Mouse (Mus musculus): ENCODE measurements around the gene Grik5. TPM values are rescaled to one million over a fixed set of nuclear protein-coding genes. Genes with fewer than 3 reads are reported as not detected.

The Grik5 gene
- polyA plus RNA-seq, 1 experiment from 2014 or later, result 12.5 TPM

DNA sequence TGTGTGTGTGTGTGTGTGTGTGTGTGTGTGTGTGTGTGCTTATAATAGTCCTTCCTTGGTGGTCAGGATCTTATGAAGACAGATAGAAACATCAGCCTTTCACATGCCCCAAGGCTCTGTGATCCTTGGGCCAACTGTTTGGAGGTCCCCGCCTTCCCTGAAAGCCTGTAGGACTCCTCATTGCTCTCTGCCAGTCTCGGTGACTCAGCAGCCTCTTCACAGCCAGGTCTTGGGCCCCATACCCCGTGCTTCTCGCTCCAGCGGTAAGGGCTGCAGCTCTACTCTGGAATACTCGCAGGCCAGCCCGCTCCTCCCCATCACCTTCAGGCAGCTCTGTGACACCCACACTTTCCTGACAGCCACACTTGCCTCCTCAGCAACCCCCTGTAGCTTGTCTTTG, 45.7 kb downstream of the Grik5 start:
- Histone ChIP-seq H3K27me3 (replicated peaks; ENCODE audit: control insufficient read depth, insufficient read depth, low read length) (no peaks in the 10 kb centered on the region), H3K4me1 (ENCODE audit: control insufficient read depth, insufficient read depth, low read depth, low read length) (no peaks in the 10 kb centered on the region; the same call in 1 of the 2 replicates), H3K27ac (ENCODE audit: low read depth, low read length) (no peak overlapping the region), H3K4me3 (ENCODE audit: low read length) (no peak overlapping the region), H3K4me2 (ENCODE audit: low read length) (no peak overlapping the region), H3K9me3 (ENCODE audit: control insufficient read depth, low read length) (no peaks in the 10 kb centered on the region), H3K36me3 (ENCODE audit: control insufficient read depth, insufficient read depth, low read length) (peaks cover 28% of the 10 kb centered on the region), H3K9ac (ENCODE audit: low read depth, low read length) (no peak overlapping the region)
- 74% methylated on average over 7 of the region's 7 CpGs for WGBS
- no peak for ATAC-seq

DNA sequence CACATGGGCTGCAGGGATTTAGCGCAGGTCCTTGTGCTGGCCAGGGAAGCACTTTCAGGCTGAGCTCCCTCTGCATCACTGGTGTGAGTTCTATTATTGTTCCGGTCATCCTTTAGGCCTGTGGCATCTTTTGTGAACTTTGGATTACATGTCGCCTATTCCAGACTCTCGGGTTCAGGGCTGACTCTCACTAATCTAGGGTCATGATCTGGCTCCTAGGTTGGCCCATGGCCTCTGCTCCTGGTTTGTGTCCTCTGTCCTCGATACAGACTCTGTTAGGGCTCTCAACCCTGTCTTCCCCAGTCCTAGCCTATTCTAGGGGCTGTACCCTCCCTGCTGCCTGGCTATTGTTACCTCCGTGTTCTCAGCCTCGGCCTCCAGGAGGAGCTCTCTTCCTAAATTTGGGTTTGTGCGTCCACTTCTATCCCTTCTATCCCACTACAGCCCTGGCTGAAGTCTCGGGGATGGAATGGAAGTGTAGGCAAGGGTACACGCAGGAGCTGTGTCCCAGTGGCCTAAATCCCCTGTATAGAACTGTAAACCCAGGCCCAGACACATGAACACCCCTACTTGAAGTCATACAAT, 46.2 kb downstream of the Grik5 start:
- no peak overlapping the region for H3K4me2 ChIP-seq (ENCODE audit: low read length)
- H3K36me3 ChIP-seq (ENCODE audit: control insufficient read depth, insufficient read depth, low read length), result peaks cover 33% of the 10 kb centered on the region
- no peak for ATAC-seq
- H3K4me3 ChIP-seq (ENCODE audit: low read length), result no peak overlapping the region
- H3K27ac ChIP-seq (ENCODE audit: low read depth, low read length), result no peak overlapping the region
- no peak overlapping the region for H3K9ac ChIP-seq (ENCODE audit: low read depth, low read length)
- no peaks in the 10 kb centered on the region; the same call in 1 of the 2 replicates for H3K4me1 ChIP-seq (ENCODE audit: control insufficient read depth, insufficient read depth, low read depth, low read length)
- WGBS, result 57% methylated on average over 10 of the region's 10 CpGs
- H3K27me3 ChIP-seq (replicated peaks; ENCODE audit: control insufficient read depth, insufficient read depth, low read length), result no peaks in the 10 kb centered on the region
- no peaks in the 10 kb centered on the region for H3K9me3 ChIP-seq (ENCODE audit: control insufficient read depth, low read length)

DNA sequence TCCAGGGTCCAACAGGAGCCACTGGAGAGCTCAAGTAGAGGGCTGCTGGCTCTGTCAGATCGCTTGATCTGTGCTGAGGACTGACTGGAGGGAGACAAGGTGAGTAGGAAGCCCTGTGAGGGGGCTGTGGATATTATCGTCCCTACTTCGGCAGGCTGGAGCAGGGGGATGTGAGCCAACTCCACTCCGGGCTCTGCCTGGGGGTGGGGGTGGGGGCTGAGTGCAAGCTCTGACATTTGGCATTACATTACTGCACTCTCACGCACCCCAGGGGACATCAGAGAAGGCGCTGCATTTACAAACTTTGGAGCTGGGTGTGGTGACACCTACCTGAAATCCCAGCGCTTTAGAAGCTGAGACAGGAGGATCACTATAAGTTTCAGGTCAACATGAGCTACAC, 60.6 kb downstream of the Grik5 start:
- no peak overlapping the region for H3K27ac ChIP-seq (ENCODE audit: low read depth, low read length)
- H3K9ac ChIP-seq (ENCODE audit: low read depth, low read length), result no peak overlapping the region
- H3K36me3 ChIP-seq (ENCODE audit: control insufficient read depth, insufficient read depth, low read length), result peaks cover 28% of the 10 kb centered on the region
- no peak overlapping the region for H3K4me3 ChIP-seq (ENCODE audit: low read length)
- no peak overlapping the region for H3K4me2 ChIP-seq (ENCODE audit: low read length)
- WGBS, result 82% methylated on average over 7 of the region's 7 CpGs
- peaks cover 38% of the 10 kb centered on the region for H3K4me1 ChIP-seq (ENCODE audit: control insufficient read depth, insufficient read depth, low read depth, low read length)
- no peaks in the 10 kb centered on the region for H3K27me3 ChIP-seq (replicated peaks; ENCODE audit: control insufficient read depth, insufficient read depth, low read length)
- ATAC-seq, result no peak
- no peaks in the 10 kb centered on the region for H3K9me3 ChIP-seq (ENCODE audit: control insufficient read depth, low read length)

DNA sequence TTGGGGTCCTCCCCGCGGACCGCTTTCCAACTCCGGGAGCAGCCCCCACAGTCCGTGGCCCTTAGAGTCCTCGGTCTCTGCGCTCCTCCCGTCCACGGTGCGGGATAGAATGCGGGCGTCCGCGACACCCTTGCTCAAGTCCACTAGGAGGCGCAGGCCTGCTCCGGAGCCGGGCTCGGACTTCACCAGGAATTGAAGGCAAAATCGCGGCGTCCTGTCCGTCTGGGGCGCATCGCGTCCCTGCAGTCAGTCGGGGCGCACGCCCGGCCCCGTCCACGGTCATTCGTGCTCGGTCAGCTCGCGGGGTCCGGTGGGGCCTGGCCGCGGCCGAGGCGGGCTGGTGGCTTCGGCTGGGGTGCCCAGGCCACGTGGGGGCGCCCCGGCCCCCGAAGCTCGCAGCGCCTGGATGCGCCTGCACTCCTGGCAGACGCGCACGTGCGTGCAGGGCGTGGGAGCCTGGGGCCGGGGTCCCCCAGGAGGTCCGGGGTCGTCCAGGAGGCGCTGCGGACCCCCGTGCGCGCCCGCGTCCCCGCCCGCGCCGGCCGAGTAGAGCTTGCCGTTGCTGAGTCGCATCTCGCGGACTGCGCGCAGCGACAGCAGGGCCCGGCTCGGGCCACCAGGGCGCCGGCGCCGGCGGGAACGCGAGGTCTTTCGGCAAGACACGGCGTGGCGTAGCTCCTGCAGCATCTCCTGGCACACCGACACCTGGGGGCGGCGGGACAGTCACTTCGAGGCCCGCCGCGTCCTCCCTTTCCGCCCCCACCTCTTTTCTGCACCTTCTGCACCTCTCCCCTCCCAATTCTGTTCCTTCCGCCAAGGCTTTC, 61.8 kb downstream of the Grik5 start:
- WGBS, result 2% methylated on average over 88 of the region's 97 CpGs
- ATAC-seq, result no peak
- H3K4me1 ChIP-seq (ENCODE audit: control insufficient read depth, insufficient read depth, low read depth, low read length), result peaks cover 45% of the 10 kb centered on the region

DNA sequence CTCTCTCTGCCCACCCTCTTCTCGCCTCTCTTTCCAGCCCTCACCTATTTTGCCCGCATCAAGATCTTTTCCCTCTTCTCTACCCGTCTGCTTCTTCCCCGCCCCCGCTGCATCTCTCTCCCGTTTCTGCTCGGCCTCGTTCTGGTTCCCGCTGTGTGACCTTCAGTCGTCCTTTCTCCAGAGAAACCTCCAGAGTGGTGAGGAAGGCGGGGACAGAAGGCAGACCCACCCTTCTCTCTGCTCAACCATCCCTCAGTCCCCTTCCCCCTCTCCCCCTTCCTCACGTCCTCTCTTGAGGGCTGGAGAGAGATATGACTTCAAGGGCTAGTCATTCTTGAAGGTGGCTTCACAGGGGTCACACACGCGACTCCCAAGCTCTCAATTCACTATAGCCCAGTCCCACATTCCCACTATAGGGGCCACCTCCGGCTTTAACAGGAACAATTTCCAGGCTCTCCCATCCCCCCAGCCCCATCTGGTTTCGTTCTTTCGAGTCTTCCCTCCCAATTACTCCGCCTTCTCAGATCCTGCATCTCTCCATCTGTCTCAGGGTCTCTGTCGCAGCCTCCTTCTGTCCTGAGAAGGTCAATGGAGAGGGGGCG, 62.9 kb downstream of the Grik5 start:
- H3K9ac ChIP-seq (ENCODE audit: low read depth, low read length), result peak overlapping the region; percentile 64
- peak overlapping the region; percentile 33 for H3K4me3 ChIP-seq (ENCODE audit: low read length)
- peaks cover 13% of the 10 kb centered on the region; the same call in 1 of the 2 replicates for H3K36me3 ChIP-seq (ENCODE audit: control insufficient read depth, insufficient read depth, low read length)
- no peaks in the 10 kb centered on the region for H3K27me3 ChIP-seq (replicated peaks; ENCODE audit: control insufficient read depth, insufficient read depth, low read length)
- H3K4me2 ChIP-seq (ENCODE audit: low read length), result peak overlapping the region; percentile 65
- peak overlapping the region; percentile 97 for H3K27ac ChIP-seq (ENCODE audit: low read depth, low read length)
- peaks cover 45% of the 10 kb centered on the region for H3K4me1 ChIP-seq (ENCODE audit: control insufficient read depth, insufficient read depth, low read depth, low read length)
- 5% methylated on average over 20 of the region's 20 CpGs for WGBS
- H3K9me3 ChIP-seq (ENCODE audit: control insufficient read depth, low read length), result no peaks in the 10 kb centered on the region
- peak; percentile 19 for ATAC-seq

More for the DNA sequence above, 61.8 kb downstream of the Grik5 start:
- H3K36me3 ChIP-seq (ENCODE audit: control insufficient read depth, insufficient read depth, low read length), result peaks cover 22% of the 10 kb centered on the region
- H3K27me3 ChIP-seq (replicated peaks; ENCODE audit: control insufficient read depth, insufficient read depth, low read length), result no peaks in the 10 kb centered on the region
- peak overlapping the region; percentile 65 for H3K4me2 ChIP-seq (ENCODE audit: low read length)
- peak overlapping the region; percentile 36 for H3K4me3 ChIP-seq (ENCODE audit: low read length)
- H3K27ac ChIP-seq (ENCODE audit: low read depth, low read length), result peak overlapping the region; percentile 97
- H3K9ac ChIP-seq (ENCODE audit: low read depth, low read length), result peak overlapping the region; percentile 64
- no peaks in the 10 kb centered on the region for H3K9me3 ChIP-seq (ENCODE audit: control insufficient read depth, low read length)

DNA sequence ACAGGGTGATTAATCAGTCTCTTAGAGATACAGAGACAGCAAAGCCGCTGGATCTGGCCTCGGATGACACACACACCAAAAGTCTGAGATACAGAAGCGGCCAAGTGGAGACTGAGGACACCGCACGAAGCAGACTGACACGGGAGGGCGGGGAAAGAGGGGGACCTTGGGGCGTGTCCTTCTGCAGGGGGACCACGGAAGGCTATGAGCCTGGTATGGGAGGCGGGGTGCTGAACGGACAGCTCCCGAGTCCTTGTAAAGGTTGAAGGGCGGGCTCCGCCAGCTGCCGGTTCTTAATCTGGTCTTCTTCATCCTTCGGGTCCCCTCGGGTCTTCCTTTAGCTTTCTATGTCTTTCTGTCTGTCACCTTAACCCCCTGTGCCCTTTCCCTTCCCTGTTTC, 63.5 kb downstream of the Grik5 start:
- Histone ChIP-seq H3K27ac (ENCODE audit: low read depth, low read length) (peak overlapping the region; percentile 97), H3K4me2 (ENCODE audit: low read length) (peak overlapping the region; percentile 65), H3K9me3 (ENCODE audit: control insufficient read depth, low read length) (no peaks in the 10 kb centered on the region), H3K36me3 (ENCODE audit: control insufficient read depth, insufficient read depth, low read length) (peaks cover 9% of the 10 kb centered on the region; the same call in 1 of the 2 replicates), H3K9ac (ENCODE audit: low read depth, low read length) (peak overlapping the region; percentile 64), H3K27me3 (replicated peaks; ENCODE audit: control insufficient read depth, insufficient read depth, low read length) (no peaks in the 10 kb centered on the region), H3K4me1 (ENCODE audit: control insufficient read depth, insufficient read depth, low read depth, low read length) (peaks cover 51% of the 10 kb centered on the region), H3K4me3 (ENCODE audit: low read length) (peak overlapping the region; percentile 33)
- WGBS, result 2% methylated on average over 17 of the region's 17 CpGs
- ATAC-seq, result 0 out of 2 replicates have a peak, but pooled peaks have one; percentile 7

DNA sequence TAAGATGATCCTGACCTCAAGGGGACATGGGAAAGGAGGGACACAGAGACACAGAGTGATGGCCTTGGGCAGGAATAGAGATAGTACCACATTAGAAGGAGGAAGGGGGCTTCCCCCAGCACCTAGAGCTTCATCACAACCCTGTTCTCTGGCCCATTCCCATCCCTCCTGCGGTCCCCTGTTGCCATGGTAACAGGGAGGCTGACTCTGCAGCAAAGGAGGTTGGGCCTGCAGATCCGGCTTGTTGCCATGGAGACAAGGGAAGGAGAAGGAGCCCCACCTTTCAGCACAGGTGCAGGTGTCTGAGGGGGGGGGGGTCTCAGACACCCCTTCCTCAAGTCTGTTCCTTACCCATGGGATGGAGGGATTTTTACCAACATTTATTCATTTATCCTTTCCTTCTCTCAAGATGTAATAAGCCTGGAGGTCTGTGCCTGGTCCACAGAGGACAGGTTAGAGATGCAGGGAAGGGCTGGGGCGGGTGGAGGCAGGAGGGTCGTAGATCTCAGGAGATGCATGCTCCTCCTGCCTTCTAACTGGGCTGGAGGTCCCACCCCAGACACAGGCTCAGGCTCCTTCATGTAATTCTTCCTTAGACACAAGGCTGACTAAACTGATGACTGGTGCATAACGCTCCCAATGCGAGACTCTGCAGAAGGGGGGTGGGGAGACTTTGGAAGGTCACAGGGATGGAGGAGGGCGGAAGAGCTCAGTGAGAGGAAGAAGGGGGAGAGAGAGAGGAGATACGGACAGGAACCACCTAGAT, 64.4 kb downstream of the Grik5 start:
- Histone ChIP-seq H3K9me3 (ENCODE audit: control insufficient read depth, low read length) (no peaks in the 10 kb centered on the region), H3K4me1 (ENCODE audit: control insufficient read depth, insufficient read depth, low read depth, low read length) (peaks cover 58% of the 10 kb centered on the region), H3K4me2 (ENCODE audit: low read length) (peak overlapping the region; percentile 65), H3K27ac (ENCODE audit: low read depth, low read length) (peak overlapping the region; percentile 97), H3K9ac (ENCODE audit: low read depth, low read length) (peak overlapping the region; percentile 64), H3K36me3 (ENCODE audit: control insufficient read depth, insufficient read depth, low read length) (peaks cover 7% of the 10 kb centered on the region; the same call in 1 of the 2 replicates), H3K4me3 (ENCODE audit: low read length) (peak overlapping the region; percentile 33), H3K27me3 (replicated peaks; ENCODE audit: control insufficient read depth, insufficient read depth, low read length) (no peaks in the 10 kb centered on the region)
- ATAC-seq, result peak; percentile 44
- WGBS, result 17% methylated on average over 8 of the region's 8 CpGs

DNA sequence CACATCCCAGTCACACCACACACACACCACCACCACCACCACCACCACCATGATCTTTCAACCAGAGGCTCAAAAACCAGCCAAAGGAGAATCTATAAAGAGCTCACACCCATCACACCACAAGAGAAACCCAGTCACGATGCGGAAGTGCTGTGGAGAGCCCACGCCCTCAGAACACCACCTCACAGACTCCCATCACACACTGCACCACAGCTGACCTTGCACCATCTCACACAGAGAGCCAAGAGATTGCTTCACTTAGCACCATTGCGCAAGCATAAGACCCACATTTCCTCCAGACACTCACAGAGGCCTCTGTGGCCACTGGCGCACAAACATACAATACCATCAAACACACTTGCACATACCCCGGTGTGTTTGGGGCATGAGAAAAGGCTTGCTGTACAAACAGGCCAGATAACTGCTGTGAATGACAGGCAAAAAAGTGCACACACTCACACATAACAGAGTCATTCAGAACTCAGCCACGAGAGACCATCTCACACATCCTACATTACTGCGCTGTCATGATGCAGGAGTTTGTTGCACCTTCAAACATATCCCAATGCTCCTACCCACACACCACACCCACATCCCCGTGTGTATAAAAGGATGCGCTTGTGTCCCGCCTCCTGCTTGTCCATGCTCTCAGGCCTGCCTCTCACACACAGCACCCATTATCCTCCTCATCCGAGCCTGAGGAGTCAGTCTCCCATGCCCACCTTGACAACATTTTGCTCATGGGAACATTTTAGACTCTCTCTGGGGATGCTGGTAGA, 65.4 kb downstream of the Grik5 start:
- 72% methylated on average over 12 of the region's 12 CpGs for WGBS
- Histone ChIP-seq H3K27ac (ENCODE audit: low read depth, low read length) (peak overlapping the region; percentile 97), H3K27me3 (replicated peaks; ENCODE audit: control insufficient read depth, insufficient read depth, low read length) (no peaks in the 10 kb centered on the region), H3K36me3 (ENCODE audit: control insufficient read depth, insufficient read depth, low read length) (peaks cover 2% of the 10 kb centered on the region; the same call in 1 of the 2 replicates), H3K9me3 (ENCODE audit: control insufficient read depth, low read length) (no peaks in the 10 kb centered on the region), H3K4me2 (ENCODE audit: low read length) (peak overlapping the region; percentile 76), H3K4me1 (ENCODE audit: control insufficient read depth, insufficient read depth, low read depth, low read length) (peaks cover 63% of the 10 kb centered on the region), H3K4me3 (ENCODE audit: low read length) (no peak overlapping the region; the same call in 1 of the 2 replicates), H3K9ac (ENCODE audit: low read depth, low read length) (no peak overlapping the region; the same call in 1 of the 2 replicates)
- no peak for ATAC-seq

All from hindbrain, embryonic 16.5 days (tissue).